Mouse (Mus musculus) adrenal gland, adult (tissue): ENCODE data around the gene Fyb2.
"Not testable (repeated sequence)": the region's sequence is repeated elsewhere in the genome, so short reads cannot be mapped to it uniquely, and the experiment has no call there.

Experiments
- DNase-seq, 2 experiments: peaks; one replicate each; pipeline ENCODE4 v3.0.0; 2022 to 2023; ENCODE audit warnings: low spot score in 1 of 2; ENCODE audit not compliant: inconsistent age in 2 of 2

Gene Fyb2

DNA sequence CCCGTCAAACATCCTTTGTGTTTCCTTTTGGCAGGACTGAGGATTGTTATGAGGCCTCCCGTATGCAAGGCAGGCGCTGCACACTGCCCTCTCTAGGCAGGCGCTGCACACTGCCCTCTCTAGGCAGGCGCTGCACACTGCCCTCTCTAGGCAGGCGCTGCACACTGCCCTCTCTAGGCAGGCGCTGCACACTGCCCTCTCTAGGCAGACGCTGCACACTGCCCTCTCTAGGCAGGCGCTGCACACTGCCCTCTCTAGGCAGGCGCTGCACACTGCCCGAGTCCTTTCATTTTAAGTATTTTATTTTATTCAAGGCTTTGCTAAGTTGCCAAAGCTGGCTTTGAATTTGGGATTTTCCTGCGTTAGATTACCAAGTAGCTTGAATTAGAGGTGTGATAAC is 91.4 kb downstream of the Fyb2 start:
- not testable (repeated sequence) for DNase-seq

- no peak for DNase-seq
Observed at GRCm38 (mm10) chr4:105007360-105008018, 94.2 kb downstream of the Fyb2 start.

- no peak for DNase-seq
Observed at GRCm38 (mm10) chr4:105013718-105014117, 100.5 kb downstream of the Fyb2 start.

GRCm38 (mm10) chr4:105015496-105015895 is 102.2 kb downstream of the Fyb2 start:
- DNase-seq, result no peak

- DNase-seq, result no peak
Observed at GRCm38 (mm10) chr4:105016006-105016613, 102.9 kb downstream of the Fyb2 start.

DNA sequence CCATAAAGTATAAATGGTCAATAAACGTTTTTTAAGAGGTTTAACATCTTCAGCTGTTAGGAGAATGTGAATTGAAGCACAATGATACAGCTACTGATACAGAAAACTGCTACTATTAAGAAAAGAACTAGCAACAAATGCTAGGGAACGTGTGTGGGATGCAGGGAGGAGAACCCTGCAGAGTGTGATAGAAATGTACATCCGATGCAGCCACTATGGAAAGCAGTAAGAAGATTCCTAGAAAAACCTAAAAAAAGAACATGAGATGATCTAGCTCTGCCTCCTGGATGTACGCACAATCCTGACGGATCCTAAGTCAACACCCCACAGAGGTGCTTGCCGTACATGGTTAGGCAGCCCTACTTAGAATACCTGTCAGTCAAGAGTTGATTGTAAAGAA is 114.0 kb downstream of the Fyb2 start:
- DNase-seq, result no peak

DNA sequence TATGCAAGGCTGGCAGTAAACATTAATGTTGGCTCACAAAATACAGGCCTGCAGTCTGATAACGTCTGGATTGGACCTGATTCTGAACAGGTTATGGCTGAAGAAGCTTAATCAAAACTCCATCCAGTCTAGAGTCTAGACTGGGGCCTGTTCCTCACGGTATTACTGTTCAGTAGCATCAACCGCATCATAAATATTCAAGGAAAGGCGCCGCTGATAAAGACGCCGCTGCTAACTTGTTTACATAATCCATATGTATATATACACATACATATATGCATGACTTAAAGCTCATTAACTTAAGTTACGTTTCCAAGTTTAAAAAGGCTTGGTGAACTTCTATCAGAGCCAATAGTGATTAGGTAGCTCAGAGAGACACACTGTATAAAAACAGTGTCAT is 117.8 kb downstream of the Fyb2 start:
- no peak for DNase-seq

- DNase-seq, result no peak
Observed at GRCm38 (mm10) chr4:105033153-105033552, 119.9 kb downstream of the Fyb2 start.

- peak in 1 of 2 experiments; percentile 31 for DNase-seq
Observed at GRCm38 (mm10) chr4:105034259-105034658, 121.0 kb downstream of the Fyb2 start.

DNA sequence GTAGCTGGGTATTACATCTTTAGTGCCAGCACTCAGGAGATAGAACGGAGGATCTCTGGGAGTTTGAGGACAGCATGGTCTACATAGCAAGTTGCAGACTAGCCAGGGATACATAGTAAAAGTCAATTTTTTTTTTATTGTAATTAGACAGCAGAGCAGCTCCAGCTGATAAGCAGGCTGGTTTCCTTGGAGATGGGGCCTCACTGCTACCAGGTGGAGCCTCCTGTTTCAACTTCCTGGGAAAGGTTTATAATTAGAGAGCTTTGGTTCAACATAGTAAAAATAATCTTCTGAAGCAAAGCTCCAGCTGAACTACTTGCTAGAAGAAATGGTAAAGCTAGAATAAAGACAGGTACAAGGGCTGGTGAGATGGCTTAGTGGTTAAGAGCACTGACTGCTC is 136.8 kb downstream of the Fyb2 start:
- no peak for DNase-seq

- no peak for DNase-seq
Observed at GRCm38 (mm10) chr4:105051291-105051690, 138.0 kb downstream of the Fyb2 start.
